Mouse (Mus musculus) testis, postnatal 14 days (tissue): ENCODE results near the gene Cd52.

ENCODE experiments used
- DNase-seq: peaks from one replicate; pipeline ENCODE4 v3.0.0; 2021; ENCODE audit warnings: low spot score

The Cd52 gene

GRCm38 (mm10) chr4:134119042-134119441, 24.2 kb upstream of the Cd52 start:
- no peak for DNase-seq

GRCm38 (mm10) chr4:134118126-134118800, 23.4 kb upstream of the Cd52 start:
- DNase-seq: no peak

GRCm38 (mm10) chr4:134117012-134117411, 22.1 kb upstream of the Cd52 start:
- DNase-seq: no peak

- no peak for DNase-seq
Measured at GRCm38 (mm10) chr4:134116501-134116900, 21.6 kb upstream of the Cd52 start.

GRCm38 (mm10) chr4:134115215-134116144, 20.6 kb upstream of the Cd52 start:
- no peak for DNase-seq

GRCm38 (mm10) chr4:134114038-134114437, 19.2 kb upstream of the Cd52 start:
- DNase-seq: no peak

- no peak for DNase-seq
Measured at GRCm38 (mm10) chr4:134113356-134113994, 18.6 kb upstream of the Cd52 start.

GRCm38 (mm10) chr4:134112403-134112802, 17.5 kb upstream of the Cd52 start:
- DNase-seq: no peak

GRCm38 (mm10) chr4:134110653-134111052, 15.8 kb upstream of the Cd52 start:
- no peak for DNase-seq

GRCm38 (mm10) chr4:134108196-134108595, 13.3 kb upstream of the Cd52 start:
- no peak for DNase-seq

- no peak for DNase-seq
Measured at GRCm38 (mm10) chr4:134107730-134108129, 12.8 kb upstream of the Cd52 start.

- DNase-seq: no peak
Measured at GRCm38 (mm10) chr4:134106105-134106504, 11.2 kb upstream of the Cd52 start.

GRCm38 (mm10) chr4:134102742-134103119, 7.8 kb upstream of the Cd52 start:
- no peak for DNase-seq

- DNase-seq: peak; percentile 93
Measured at GRCm38 (mm10) chr4:134101979-134102741, 7.3 kb upstream of the Cd52 start, which contains the start of gene Ubxn11. Ubxn11 (plus strand) TSS chr4:134102570.

GRCm38 (mm10) chr4:134100245-134100644, 5.4 kb upstream of the Cd52 start:
- DNase-seq: no peak

- DNase-seq: no peak
Measured at GRCm38 (mm10) chr4:134098628-134099027, 3.7 kb upstream of the Cd52 start.

GRCm38 (mm10) chr4:134097015-134097608, 2.2 kb upstream of the Cd52 start:
- DNase-seq: no peak

GRCm38 (mm10) chr4:134096120-134096519, 1.2 kb upstream of the Cd52 start:
- no peak for DNase-seq

- no peak for DNase-seq
Measured at GRCm38 (mm10) chr4:134094004-134094564, 798 bp downstream of the Cd52 start.

- DNase-seq: no peak
Measured at GRCm38 (mm10) chr4:134092382-134093288, 2.2 kb downstream of the Cd52 start.
